Mouse (Mus musculus) heart, adult 18-20 months (tissue): ENCODE results near the gene Cpeb1. TPM values are rescaled to one million over a fixed set of nuclear protein-coding genes. Genes with fewer than 3 reads are reported as not detected.

ENCODE experiments used
- DNase-seq, 2 experiments: peaks; one replicate each; pipeline ENCODE4 v3.0.0; 2021 to 2022; ENCODE audit warnings: mixed read lengths in 1 of 2
- total RNA-seq, 2 experiments: library from RNA; stranded (reverse); gene quantifications; 2 replicates each; pipeline ENCODE4 v1.2.3; 2021

The Cpeb1 gene
- total RNA-seq, 2 experiments from 2014 or later = 18.6 to 20.3 TPM

- no peak for DNase-seq
Observed at GRCm38 (mm10) chr7:81327661-81328060, 127.6 kb downstream of the Cpeb1 start.

GRCm38 (mm10) chr7:81326859-81327258 lies 128.4 kb downstream of the Cpeb1 start:
- no peak for DNase-seq

- no peak for DNase-seq
Observed at GRCm38 (mm10) chr7:81326043-81326442, 129.2 kb downstream of the Cpeb1 start.

- DNase-seq = no peak
Observed at GRCm38 (mm10) chr7:81321776-81322175, 133.5 kb downstream of the Cpeb1 start.

DNA sequence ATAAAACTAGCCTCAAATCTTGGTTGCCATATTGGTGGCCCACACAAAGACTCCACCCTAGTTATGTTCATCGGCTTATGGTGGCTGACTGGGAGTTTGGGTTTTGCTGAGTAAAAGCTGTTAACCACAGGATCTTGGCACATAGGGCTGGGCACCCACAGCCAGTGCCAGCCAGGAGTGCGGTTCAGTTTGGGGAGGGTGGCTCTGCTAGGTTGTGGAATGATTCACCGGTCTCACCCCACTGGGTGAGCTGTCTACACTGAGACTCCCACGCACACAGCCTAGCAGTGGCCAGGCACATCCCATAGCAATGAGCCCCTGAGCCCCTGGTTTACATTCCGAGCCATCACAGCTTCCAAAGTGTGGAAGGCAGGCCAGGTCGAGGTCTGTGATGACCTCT lies 135.5 kb downstream of the Cpeb1 start:
- DNase-seq = no peak

- peak in 1 of 2 experiments; percentile 45 for DNase-seq
Observed at GRCm38 (mm10) chr7:81315583-81315982, 139.7 kb downstream of the Cpeb1 start.

GRCm38 (mm10) chr7:81311581-81311980 lies 143.7 kb downstream of the Cpeb1 start:
- DNase-seq = no peak

DNA sequence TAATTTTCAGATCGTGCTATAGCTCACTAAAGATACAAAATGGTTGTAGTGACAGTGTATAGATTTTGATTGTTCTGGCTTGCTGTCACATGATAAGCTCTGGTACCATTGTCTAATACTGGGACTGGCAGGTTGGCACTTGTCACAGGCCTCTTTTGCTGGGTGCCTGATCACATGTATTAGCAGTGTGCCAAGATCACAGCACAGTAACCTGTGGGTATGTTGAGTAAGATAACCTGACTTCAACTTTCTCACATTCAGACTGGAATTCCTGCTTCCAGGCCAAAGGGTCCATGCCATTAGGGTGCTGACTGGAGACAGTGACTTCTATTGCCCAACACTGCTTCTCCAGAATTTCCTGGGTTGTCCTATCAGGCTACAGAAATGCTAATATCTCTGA lies 144.1 kb downstream of the Cpeb1 start:
- DNase-seq = peak in 1 of 2 experiments; percentile 21

DNA sequence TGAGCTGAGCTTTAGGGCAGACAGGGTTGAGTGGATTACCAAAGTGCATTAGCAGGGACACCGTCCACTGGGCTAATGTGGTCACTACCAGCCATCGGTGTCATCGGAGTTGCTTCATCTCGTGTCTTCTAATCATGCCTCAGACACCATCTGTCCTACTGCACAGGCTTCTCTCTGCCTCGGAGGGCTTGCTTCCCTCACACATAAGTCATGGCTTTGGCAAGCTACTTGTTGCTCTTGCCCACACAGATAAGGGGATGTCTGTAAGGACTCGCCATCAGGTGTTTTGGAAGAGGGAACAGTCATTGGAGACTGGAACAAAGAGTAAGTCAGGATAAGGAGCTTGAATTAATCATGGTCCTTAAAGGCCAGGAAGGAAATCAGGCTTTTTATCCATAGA lies 146.0 kb downstream of the Cpeb1 start:
- no peak for DNase-seq

DNA sequence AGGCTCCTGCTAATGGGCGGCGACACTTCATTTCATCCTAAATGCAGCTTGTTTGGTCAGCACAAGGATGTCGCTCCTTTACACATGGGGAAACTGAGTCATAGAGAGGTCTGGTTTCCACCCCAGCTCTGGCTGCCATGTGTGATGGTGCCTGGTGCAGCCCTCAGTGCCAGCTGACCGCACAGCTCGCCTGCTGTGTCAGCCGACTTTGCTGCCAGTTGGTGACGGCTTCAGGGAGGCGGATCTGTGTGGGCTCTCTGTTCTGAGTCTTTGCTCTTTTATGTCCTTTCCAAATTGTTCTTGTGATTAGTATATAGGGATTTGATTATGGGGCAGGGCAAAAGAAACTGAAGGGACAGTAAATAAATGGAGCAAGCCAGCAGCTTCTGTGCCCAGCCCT lies 147.5 kb downstream of the Cpeb1 start:
- no peak for DNase-seq

- DNase-seq = no peak
Observed at GRCm38 (mm10) chr7:81304675-81305074, 150.6 kb downstream of the Cpeb1 start.

DNA sequence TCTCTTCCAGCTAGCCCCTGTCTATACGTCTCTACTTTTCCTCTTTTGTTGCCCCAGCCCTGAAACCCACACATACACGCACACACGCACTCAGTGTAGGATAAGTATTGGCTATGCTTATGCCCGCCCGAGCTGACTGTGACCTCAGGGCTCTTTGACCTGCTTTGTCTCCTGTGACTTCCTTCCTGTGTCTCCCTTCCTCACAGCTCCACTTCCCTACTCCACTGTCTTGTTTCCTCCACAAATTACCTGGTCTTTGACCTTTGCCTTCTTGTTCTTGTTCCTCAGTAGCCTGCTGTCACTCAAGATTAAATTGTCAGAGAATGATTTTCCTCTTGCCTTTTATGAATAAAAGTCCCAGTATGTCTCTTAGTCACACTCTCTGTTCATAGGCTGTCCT lies 151.2 kb downstream of the Cpeb1 start:
- DNase-seq = no peak

- DNase-seq = peak in 1 of 2 experiments; percentile 41
Observed at GRCm38 (mm10) chr7:81303682-81304081, 151.6 kb downstream of the Cpeb1 start.

- DNase-seq = no peak
Observed at GRCm38 (mm10) chr7:81301323-81301722, 153.9 kb downstream of the Cpeb1 start.

GRCm38 (mm10) chr7:81298206-81298605 lies 157.1 kb downstream of the Cpeb1 start:
- no peak for DNase-seq

Other genes starting within 250 kb of the Cpeb1 start
- 10 to 100 TPM; 13.8 to 16.1 TPM for gene Pde8a, start 241.9 kb downstream of the Cpeb1 start, total RNA-seq
- 1,000 to 10,000 TPM in 1 of 2 experiments, 100 to 1,000 TPM in 1; 956 to 1,038 TPM for gene Rps17, start 110.2 kb downstream of the Cpeb1 start, total RNA-seq
- not detected for gene Ap3b2, start 38.5 kb upstream of the Cpeb1 start, total RNA-seq
- gene BC048679, start 42.8 kb upstream of the Cpeb1 start, total RNA-seq = not detected
- 100 to 1,000 TPM; 322 to 355 TPM for gene Fsd2, start 111.5 kb upstream of the Cpeb1 start, total RNA-seq
- 1 to 10 TPM; 7.3 to 9.1 TPM for gene Whamm, start 115.8 kb upstream of the Cpeb1 start, total RNA-seq